Mouse (Mus musculus) forebrain, embryonic 12.5 days (tissue): ENCODE data around the gene Olfr819. TPM values are rescaled to one million over a fixed set of nuclear protein-coding genes. Genes with fewer than 3 reads are reported as not detected.
"Not testable (repeated sequence)": the region's sequence is repeated elsewhere in the genome, so short reads cannot be mapped to it uniquely, and the experiment has no call there.

Experiments
- ATAC-seq: fragments of 200-750 bp; cut with Nextera tagmentation; 2 replicates; pipeline ENCODE4 v1.8.0; 2017; ENCODE audit warnings: moderate TSS enrichment; ENCODE audit not compliant: low FRiP score
- H3K27ac ChIP-seq: fragments of 300-500 bp; sonication (generic); 2 replicates; pipeline ENCODE4 v1.5.1; 2016; ENCODE audit warnings: mild to moderate bottlenecking
- H3K27me3 ChIP-seq: fragments of 300-500 bp; sonication (generic); 2 replicates; pipeline ENCODE4 v1.6.1; 2016; ENCODE audit warnings: mild to moderate bottlenecking
- H3K36me3 ChIP-seq: fragments of 300-500 bp; sonication (generic); replicated peaks from 2 replicates; pipeline ENCODE4 v1.6.1; 2016; ENCODE audit warnings: mild to moderate bottlenecking
- H3K4me1 ChIP-seq: fragments of 300-500 bp; sonication (generic); 2 replicates; pipeline ENCODE4 v1.6.1; 2016
- H3K4me2 ChIP-seq: fragments of 300-500 bp; sonication (generic); 2 replicates; pipeline ENCODE4 v1.6.1; 2016; ENCODE audit warnings: mild to moderate bottlenecking, moderate library complexity
- H3K4me3 ChIP-seq: fragments of 300-500 bp; sonication (generic); replicated peaks from 2 replicates; pipeline ENCODE4 v1.5.1; 2016; ENCODE audit warnings: mild to moderate bottlenecking
- H3K9ac ChIP-seq: fragments of 300-500 bp; sonication (generic); 2 replicates; pipeline ENCODE4 v1.6.1; 2016; ENCODE audit warnings: mild to moderate bottlenecking
- H3K9me3 ChIP-seq: fragments of 300-500 bp; sonication (generic); 2 replicates; pipeline ENCODE4 v1.6.1; 2016
- WGBS: fragments of 180-500 bp; shearing (Covaris S2); methylation state at CpG from one replicate; pipeline ENCODE4 v1.1.7; 2016; 5-methylcytosine and 5-hydroxymethylcytosine counted together
- polyA plus RNA-seq: library from polyadenylated mRNA; unstranded; fragments of >200 nt; fragmentation: Nextera tagmentation; extraction: Ambion mirVana; gene quantifications from 2 replicates; pipeline ENCODE4 v1.2.1, GENCODE M21; 2016

Olfr819 gene
- polyA plus RNA-seq: not detected in 2 replicates

DNA sequence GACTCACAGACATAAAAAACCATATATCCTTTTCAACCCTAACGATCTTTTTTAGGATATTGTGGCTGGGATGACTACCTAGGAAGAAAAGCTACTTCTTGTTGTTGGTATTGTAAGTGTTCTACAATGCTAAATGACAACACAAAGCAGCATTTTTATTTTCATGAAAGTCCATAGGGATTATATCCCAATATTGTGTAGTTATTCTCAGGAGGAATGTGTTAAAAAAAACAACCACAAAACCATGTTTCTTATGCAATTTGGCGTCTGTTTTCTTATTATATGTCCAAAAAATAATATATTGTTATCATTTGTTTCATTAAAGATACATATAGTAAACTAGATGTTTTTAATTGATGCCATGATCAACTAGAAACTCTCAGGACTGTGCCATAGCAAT lies at the start of gene Olfr819:
TSS of gene Olfr819 (minus strand) at position 101 of the 400 bp plus-strand sequence.
- 86% methylated on average over 2 of the region's 2 CpGs for WGBS
- H3K27me3 ChIP-seq, H3K9ac ChIP-seq, H3K27ac ChIP-seq, H3K36me3 ChIP-seq, H3K9me3 ChIP-seq, H3K4me2 ChIP-seq, ATAC-seq, H3K4me1 ChIP-seq, H3K4me3 ChIP-seq: not testable (repeated sequence)

DNA sequence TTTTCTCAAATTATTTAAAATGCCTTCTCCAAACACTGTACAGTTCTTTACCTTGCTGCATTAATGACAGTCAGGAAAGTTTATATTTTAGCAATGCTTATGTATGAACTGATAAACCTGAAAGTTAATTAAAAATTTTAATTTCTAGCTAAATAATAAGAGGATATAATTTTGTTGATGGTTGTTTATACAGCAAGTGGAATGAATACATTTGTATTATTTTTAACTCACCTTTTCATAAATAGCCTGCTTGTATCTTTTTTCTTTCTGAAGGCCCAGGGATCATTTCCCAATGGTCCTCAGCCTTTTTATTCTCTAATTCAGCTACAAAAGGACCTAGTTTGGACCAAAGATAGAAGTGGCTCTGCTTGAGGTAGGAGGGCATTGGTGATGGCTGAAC lies 45.3 kb upstream of the Olfr819 start, which contains the start of gene Olfr820:
TSS of gene Olfr820 (plus strand) at position 301 of the 400 bp plus-strand sequence.
- Histone ChIP-seq H3K9ac (no peak within 1 kb of the TSS), H3K4me2 (no peak within 1 kb of the TSS), H3K36me3 (no peaks in the 10 kb centered on the region), H3K27ac (no peak within 1 kb of the TSS), H3K27me3 (no peaks in the 10 kb centered on the region), H3K4me1 (no peaks in the 10 kb centered on the region), H3K4me3 (no peak within 1 kb of the TSS), H3K9me3 (no peaks in the 10 kb centered on the region)
- no peak for ATAC-seq

DNA sequence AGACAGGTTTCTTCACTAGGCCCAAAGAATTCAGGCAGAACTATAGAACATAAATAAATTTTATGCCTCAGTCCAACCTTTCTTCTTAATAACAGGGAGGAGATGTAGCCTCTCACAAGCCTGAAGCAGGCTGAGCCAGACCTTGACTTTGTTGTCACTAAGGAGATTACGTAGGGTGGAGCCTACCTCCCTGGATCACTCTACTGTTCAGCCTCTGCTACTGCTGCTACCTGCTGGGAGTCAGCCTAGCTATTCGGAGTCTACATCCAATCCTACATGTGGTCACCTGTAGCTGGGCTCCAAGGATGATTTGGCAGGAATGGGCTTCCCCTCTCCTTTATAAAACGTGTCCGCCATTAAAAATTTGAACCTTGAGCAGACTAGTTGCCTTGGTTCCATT lies 38.3 kb upstream of the Olfr819 start:
- H3K27ac ChIP-seq, H3K4me1 ChIP-seq, H3K9me3 ChIP-seq, H3K4me2 ChIP-seq, H3K27me3 ChIP-seq, H3K36me3 ChIP-seq, H3K4me3 ChIP-seq, H3K9ac ChIP-seq, ATAC-seq: not testable (repeated sequence)
- 88% methylated on average over 4 of the region's 4 CpGs for WGBS

DNA sequence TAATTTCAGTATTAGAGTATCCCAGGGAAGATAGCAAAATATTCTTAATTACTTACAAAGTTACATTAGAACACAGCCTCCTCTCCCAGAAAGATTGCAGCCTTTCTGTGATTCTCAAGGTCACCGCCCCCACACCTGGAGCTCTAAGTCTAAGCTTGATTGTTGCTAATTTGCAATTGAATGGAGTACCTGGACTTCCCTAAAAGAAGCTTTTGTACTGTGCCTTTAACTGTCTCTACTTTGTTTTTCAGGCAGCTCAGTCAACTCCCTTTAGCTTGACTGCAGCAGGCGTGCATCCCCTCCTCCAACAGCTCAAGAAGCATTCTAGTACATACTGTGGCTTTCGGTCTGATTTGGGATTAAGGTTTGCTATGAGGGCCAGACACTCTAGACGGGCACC lies 37.0 kb upstream of the Olfr819 start:
- not testable (repeated sequence) for H3K4me3 ChIP-seq, H3K9me3 ChIP-seq, H3K27me3 ChIP-seq, ATAC-seq, H3K9ac ChIP-seq, H3K27ac ChIP-seq, H3K4me1 ChIP-seq, H3K36me3 ChIP-seq, H3K4me2 ChIP-seq
- WGBS: 94% methylated on average over 4 of the region's 4 CpGs

DNA sequence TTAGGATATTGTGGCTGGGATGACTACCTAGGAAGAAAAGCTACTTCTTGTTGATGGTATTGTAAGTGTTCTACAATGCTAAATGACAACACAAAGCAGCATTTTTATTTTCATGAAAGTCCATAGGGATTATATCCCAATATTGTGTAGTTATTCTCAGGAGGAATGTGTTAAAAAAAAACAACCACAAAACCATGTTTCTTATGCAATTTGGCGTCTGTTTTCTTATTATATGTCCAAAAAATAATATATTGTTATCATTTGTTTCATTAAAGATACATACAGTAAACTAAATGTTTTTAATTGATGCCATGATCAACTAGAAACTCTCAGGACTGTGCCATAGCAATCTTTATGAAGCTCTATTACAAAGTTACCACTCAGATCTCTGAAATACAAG lies 17.9 kb upstream of the Olfr819 start, which contains the start of gene Gm10310:
TSS of gene Gm10310 (minus strand) at position 101 of the 400 bp plus-strand sequence.
- ATAC-seq, H3K4me1 ChIP-seq, H3K9me3 ChIP-seq, H3K4me2 ChIP-seq, H3K4me3 ChIP-seq, H3K27me3 ChIP-seq, H3K9ac ChIP-seq, H3K27ac ChIP-seq, H3K36me3 ChIP-seq: not testable (repeated sequence)
- WGBS: no CpG with 5 or more reads among the region's 1 CpGs

DNA sequence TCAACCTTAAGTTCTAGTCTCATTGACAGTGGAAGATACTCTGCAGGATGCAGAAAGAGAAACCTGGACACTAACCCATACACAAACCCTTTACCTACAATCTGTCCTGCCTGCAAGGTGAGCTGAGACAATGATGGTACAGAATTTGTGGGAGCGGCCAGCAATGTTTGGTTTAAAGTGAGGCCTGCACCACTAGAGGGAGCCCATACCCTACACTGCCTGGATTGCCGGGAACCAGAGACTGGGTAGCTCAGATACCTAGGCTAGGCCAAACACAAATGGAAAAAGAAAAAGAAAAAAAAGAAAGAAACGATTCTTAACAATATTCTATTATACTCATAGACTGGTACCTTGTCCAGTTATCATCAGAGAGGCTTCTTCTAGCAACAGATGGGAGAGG lies 14.8 kb upstream of the Olfr819 start:
- not testable (repeated sequence) for H3K9me3 ChIP-seq, H3K4me2 ChIP-seq, H3K4me3 ChIP-seq, H3K27me3 ChIP-seq, H3K4me1 ChIP-seq, H3K9ac ChIP-seq, H3K27ac ChIP-seq, H3K36me3 ChIP-seq
- peak; percentile 57; the same call in 1 of the 2 replicates for ATAC-seq
- WGBS: no CpG with 5 or more reads among the region's 3 CpGs

DNA sequence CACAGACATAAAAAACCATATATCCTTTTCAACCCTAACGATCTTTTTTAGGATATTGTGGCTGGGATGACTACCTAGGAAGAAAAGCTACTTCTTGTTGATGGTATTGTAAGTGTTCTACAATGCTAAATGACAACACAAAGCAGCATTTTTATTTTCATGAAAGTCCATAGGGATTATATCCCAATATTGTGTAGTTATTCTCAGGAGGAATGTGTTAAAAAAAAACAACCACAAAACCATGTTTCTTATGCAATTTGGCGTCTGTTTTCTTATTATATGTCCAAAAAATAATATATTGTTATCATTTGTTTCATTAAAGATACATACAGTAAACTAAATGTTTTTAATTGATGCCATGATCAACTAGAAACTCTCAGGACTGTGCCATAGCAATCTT lies 9.0 kb upstream of the Olfr819 start, which contains the start of gene Olfr247:
TSS of gene Olfr247 (minus strand) at position 101 of the 400 bp plus-strand sequence.
- ATAC-seq, H3K27me3 ChIP-seq, H3K9me3 ChIP-seq, H3K36me3 ChIP-seq, H3K4me3 ChIP-seq, H3K9ac ChIP-seq, H3K4me1 ChIP-seq, H3K4me2 ChIP-seq, H3K27ac ChIP-seq: not testable (repeated sequence)
- no CpG with 5 or more reads among the region's 2 CpGs for WGBS

DNA sequence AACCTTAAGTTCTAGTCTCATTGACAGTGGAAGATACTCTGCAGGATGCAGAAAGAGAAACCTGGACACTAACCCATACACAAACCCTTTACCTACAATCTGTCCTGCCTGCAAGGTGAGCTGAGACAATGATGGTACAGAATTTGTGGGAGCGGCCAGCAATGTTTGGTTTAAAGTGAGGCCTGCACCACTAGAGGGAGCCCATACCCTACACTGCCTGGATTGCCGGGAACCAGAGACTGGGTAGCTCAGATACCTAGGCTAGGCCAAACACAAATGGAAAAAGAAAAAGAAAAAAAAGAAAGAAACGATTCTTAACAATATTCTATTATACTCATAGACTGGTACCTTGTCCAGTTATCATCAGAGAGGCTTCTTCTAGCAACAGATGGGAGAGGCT lies 5.9 kb upstream of the Olfr819 start:
- not testable (repeated sequence) for H3K9me3 ChIP-seq, H3K27me3 ChIP-seq, H3K36me3 ChIP-seq, H3K27ac ChIP-seq, H3K9ac ChIP-seq, H3K4me3 ChIP-seq, H3K4me2 ChIP-seq, H3K4me1 ChIP-seq
- no CpG with 5 or more reads among the region's 3 CpGs for WGBS
- ATAC-seq: 0 out of 2 replicates have a peak, but pooled peaks have one; percentile 46

DNA sequence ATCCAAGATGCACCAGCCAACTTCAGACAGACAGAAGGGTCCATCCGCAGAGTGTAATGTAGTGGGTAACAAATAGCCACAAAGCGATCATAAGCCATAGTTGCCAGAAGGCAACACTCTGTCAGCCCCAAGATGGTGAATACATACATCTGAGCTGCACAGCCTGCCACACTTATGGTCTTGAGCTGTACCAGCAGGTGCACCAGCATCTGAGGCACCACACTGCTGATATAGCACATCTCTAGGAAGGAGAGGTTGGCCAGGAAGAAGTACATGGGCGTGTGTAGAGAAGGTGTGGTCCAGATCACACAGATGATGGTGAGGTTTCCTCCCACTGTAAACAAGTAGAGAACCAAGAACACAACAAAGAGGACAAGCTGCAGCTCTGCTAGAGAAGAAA lies 834 bp downstream of the Olfr819 start:
- not testable (repeated sequence) for H3K9ac ChIP-seq, H3K27ac ChIP-seq, H3K36me3 ChIP-seq, H3K27me3 ChIP-seq, H3K4me2 ChIP-seq, H3K9me3 ChIP-seq, H3K4me3 ChIP-seq, ATAC-seq, H3K4me1 ChIP-seq
- 93% methylated on average over 2 of the region's 3 CpGs for WGBS

DNA sequence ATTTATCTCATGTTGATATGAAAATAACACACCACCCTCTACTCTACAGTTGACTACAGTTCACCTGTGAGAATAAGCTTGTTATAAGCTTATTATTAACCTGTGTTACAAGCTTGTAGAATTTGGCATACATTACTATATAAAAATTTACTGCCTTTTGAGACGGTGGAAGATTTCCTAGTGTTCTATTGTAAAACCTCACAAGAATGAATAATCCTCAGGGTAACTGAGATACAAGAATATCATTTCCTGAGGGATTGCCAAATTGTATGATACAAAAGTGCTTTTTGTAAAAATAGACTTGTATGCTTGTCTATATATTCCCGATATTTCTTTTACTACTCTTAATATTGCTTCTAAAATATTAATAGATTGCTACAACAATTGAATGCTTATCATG lies 18.1 kb downstream of the Olfr819 start, which contains the start of gene Olfr818:
TSS of gene Olfr818 (minus strand) at position 101 of the 400 bp plus-strand sequence.
- Histone ChIP-seq H3K9ac (no peak within 1 kb of the TSS), H3K27ac (no peak within 1 kb of the TSS), H3K4me2 (no peak within 1 kb of the TSS), H3K27me3 (no peaks in the 10 kb centered on the region), H3K4me1 (no peaks in the 10 kb centered on the region), H3K36me3 (no peaks in the 10 kb centered on the region), H3K9me3 (no peaks in the 10 kb centered on the region), H3K4me3 (no peak within 1 kb of the TSS)
- no peak for ATAC-seq
- 89% methylated on average over 2 of the region's 2 CpGs for WGBS

DNA sequence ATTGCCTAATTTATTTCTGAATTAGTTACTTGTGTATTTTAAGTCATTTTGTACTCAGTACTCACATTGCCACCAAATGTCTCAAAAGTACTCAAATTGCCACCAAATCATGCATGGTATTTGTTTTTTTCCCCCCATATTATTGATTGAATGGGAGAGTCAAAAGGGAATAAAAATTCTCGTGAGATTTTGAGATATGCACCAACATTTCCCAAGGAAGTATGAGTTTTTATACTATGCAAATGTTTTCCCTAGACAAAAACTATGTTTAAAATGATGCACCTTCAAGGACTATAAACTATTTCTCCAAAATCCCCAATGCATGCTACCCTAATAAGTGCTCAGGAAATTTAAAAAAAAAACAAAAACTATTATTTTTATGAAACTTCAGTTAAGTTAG lies 51.6 kb downstream of the Olfr819 start, which contains the start of gene Olfr816:
TSS of gene Olfr816 (minus strand) at position 101 of the 400 bp plus-strand sequence.
- Histone ChIP-seq H3K9me3 (no peaks in the 10 kb centered on the region), H3K4me3 (no peak within 1 kb of the TSS), H3K4me2 (no peak within 1 kb of the TSS), H3K4me1 (no peaks in the 10 kb centered on the region), H3K27me3 (no peaks in the 10 kb centered on the region), H3K27ac (no peak within 1 kb of the TSS), H3K36me3 (no peaks in the 10 kb centered on the region), H3K9ac (no peak within 1 kb of the TSS)
- 64% methylated on average over 1 of the region's 1 CpGs for WGBS
- no peak for ATAC-seq
